ENCODE assay signal across 12 mouse cellular contexts in the genomic region with DNA sequence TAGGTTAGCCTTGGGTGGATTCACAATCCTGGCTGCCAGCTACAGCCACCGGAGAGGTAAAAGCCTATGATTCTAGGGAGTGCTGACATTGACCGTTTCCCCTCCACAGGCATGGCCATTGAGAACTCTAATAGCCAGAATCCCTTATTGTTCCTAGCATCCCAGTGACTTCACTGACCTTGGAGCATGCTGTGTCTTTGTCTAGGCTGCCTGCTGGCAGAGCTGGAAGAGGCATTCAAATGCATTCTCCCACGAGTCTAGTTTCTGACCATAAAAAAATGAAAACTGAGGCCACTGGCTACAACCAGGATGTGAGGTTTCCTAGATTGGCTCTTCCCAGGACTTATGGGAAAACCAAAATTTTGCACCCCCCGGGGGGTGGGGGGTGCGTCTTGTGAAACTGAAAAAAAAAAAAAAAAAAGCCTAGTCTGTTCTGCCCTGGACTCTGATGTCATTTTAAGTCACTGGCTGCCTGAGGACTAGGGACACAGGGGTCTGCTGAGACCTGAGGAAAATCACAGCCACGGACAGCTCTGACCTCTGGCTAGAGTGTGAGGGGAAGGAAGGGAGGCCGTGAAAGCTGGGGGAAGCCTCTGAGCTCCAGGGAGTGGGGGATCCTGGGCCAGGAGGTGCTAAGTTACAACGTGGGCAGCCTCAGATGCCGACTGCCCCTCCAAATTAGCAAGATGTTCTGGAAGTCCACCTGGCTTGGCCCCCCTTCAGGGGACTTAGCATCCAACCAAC. TPM values are rescaled to one million over a fixed set of nuclear protein-coding genes. Genes with fewer than 3 reads are reported as not detected.
DNase-seq lines count a peak whose midpoint lies in the region; ATAC-seq and TF ChIP-seq lines count a peak whose summit lies in the region.
"Had no signal": no experiment of that assay in that cellular context is flagged by ENCODE, and none has a peak within 500 bp of the region (broad histone marks: within the 10 kb centered on the region; RNA-seq: fewer than 3 reads in every experiment).

No protein-coding gene starts in this region.

- H3K9me3 ChIP-seq in heart, embryonic 12.5 days (replicated peaks), result no peaks in the 10 kb centered on the region
- no peaks in the 10 kb centered on the region for H3K9me3 ChIP-seq in hindbrain, embryonic 14.5 days (ENCODE audit: control insufficient read depth, low read length)
- H3K9me3 ChIP-seq in midbrain, postnatal 0 days (ENCODE audit: low read length), result no peaks in the 10 kb centered on the region

- no peak overlapping the region for H3K4me3 ChIP-seq in heart, embryonic 12.5 days
- H3K4me3 ChIP-seq in hindbrain, embryonic 14.5 days (replicated peaks; ENCODE audit: low read length), result no peak overlapping the region
- no peak overlapping the region for H3K4me3 ChIP-seq in midbrain, postnatal 0 days (ENCODE audit: low read depth, low read length)
- no peak overlapping the region for H3K4me3 ChIP-seq in layer of hippocampus, adult 2 months
- H3K4me3 ChIP-seq: erythroblast, embryonic 14.5 days had no signal

- peaks cover 8% of the 10 kb centered on the region for H3K4me1 ChIP-seq in heart, embryonic 12.5 days (replicated peaks)
- H3K4me1 ChIP-seq in hindbrain, embryonic 14.5 days (replicated peaks; ENCODE audit: control insufficient read depth, insufficient read depth, low read length), result peaks cover 9% of the 10 kb centered on the region
- no peaks in the 10 kb centered on the region for H3K4me1 ChIP-seq in midbrain, postnatal 0 days (ENCODE audit: insufficient read depth, low read length)

- H3K27ac ChIP-seq in heart, embryonic 12.5 days (ENCODE audit: poor library complexity, severe bottlenecking), result peak overlapping the region; percentile 38; the same call in 1 of the 2 replicates
- H3K27ac ChIP-seq in hindbrain, embryonic 14.5 days, result peak overlapping the region; percentile 33; the same call in 1 of the 2 replicates
- H3K27ac ChIP-seq in midbrain, postnatal 0 days (ENCODE audit: low read depth, low read length), result no peak overlapping the region
- no peak overlapping the region for H3K27ac ChIP-seq in layer of hippocampus, adult 2 months

- WGBS in heart, embryonic 12.5 days, result 40% methylated on average over 9 of the region's 9 CpGs
- 7% methylated on average over 9 of the region's 9 CpGs for WGBS in hindbrain, embryonic 14.5 days
- 10% methylated on average over 9 of the region's 9 CpGs for WGBS in midbrain, postnatal 0 days

- peaks cover 7% of the 10 kb centered on the region; the same call in 1 of the 2 replicates for H3K36me3 ChIP-seq in heart, embryonic 12.5 days
- peaks cover 20% of the 10 kb centered on the region; the same call in 1 of the 2 replicates for H3K36me3 ChIP-seq in hindbrain, embryonic 14.5 days (replicated peaks; ENCODE audit: control insufficient read depth, insufficient read depth)
- peaks cover 17% of the 10 kb centered on the region for H3K36me3 ChIP-seq in midbrain, postnatal 0 days (ENCODE audit: insufficient read depth, low read length)

- no peak for TF ChIP-seq CTCF in brain, embryonic 14.5 days (IDR thresholded peaks at IDR 0.05; ENCODE audit: borderline replicate concordance, extremely low read depth, insufficient read depth, insufficient read length)
- no peak for TF ChIP-seq CTCF in midbrain, postnatal 0 days (IDR thresholded peaks at IDR 0.05)
- no peak for TF ChIP-seq CTCF in layer of hippocampus, adult 2 months (conservative IDR thresholded peaks at IDR 0.05)

- H3K9ac ChIP-seq in heart, embryonic 12.5 days, result peak overlapping the region; percentile 57; the same call in 1 of the 2 replicates
- H3K9ac ChIP-seq in hindbrain, embryonic 14.5 days, result no peak overlapping the region
- no peak overlapping the region for H3K9ac ChIP-seq in midbrain, postnatal 0 days (replicated peaks; ENCODE audit: low read length, poor library complexity, severe bottlenecking)

- no peak overlapping the region for H3K4me2 ChIP-seq in heart, embryonic 12.5 days
- no peak overlapping the region for H3K4me2 ChIP-seq in hindbrain, embryonic 14.5 days (replicated peaks)
- no peak overlapping the region for H3K4me2 ChIP-seq in midbrain, postnatal 0 days (ENCODE audit: low read depth, low read length, poor library complexity, severe bottlenecking)

- TF ChIP-seq POLR2A in brain, embryonic 14.5 days (IDR thresholded peaks at IDR 0.05; ENCODE audit: borderline replicate concordance, extremely low read depth, insufficient read depth, insufficient read length, poor library complexity, severe bottlenecking), result no peak

- DNase-seq in heart, adult 9 months (ENCODE audit: low spot score in 2 of 2), result no peak
- DNase-seq in brain, embryonic 14.5 days (ENCODE audit: low read depth), result peak; percentile 67
- DNase-seq in hindbrain, embryonic 14.5 days (ENCODE audit: low spot score), result no peak
- DNase-seq in midbrain, postnatal 0 days (ENCODE audit: low spot score), result peak; percentile 27
- DNase-seq in lung, postnatal 36 days, result no peak
- DNase-seq in layer of hippocampus, postnatal 14 days (ENCODE audit: low spot score in 2 of 2), result no peak
- no peak for DNase-seq in layer of hippocampus, adult 2 months (ENCODE audit: low spot score in 2 of 2)
- DNase-seq: gastrocnemius, postnatal 10 days; thymus, postnatal 14 days had no signal

- ATAC-seq in heart, embryonic 12.5 days (ENCODE audit: insufficient number of reproducible peaks, low FRiP score), result no peak
- no peak for ATAC-seq in hindbrain, embryonic 14.5 days (ENCODE audit: low FRiP score)
- ATAC-seq in midbrain, postnatal 0 days (ENCODE audit: low FRiP score), result no peak

- no peaks in the 10 kb centered on the region for H3K27me3 ChIP-seq in heart, embryonic 12.5 days (replicated peaks)
- no peaks in the 10 kb centered on the region for H3K27me3 ChIP-seq in hindbrain, embryonic 14.5 days (ENCODE audit: control insufficient read depth, insufficient read depth, low read length)
- no peaks in the 10 kb centered on the region for H3K27me3 ChIP-seq in midbrain, postnatal 0 days (ENCODE audit: insufficient read depth, low read length)

RNA-seq across cellular contexts. Expression of a gene that starts 54.4 kb away (rescaled TPM):
- polyA plus RNA-seq in heart, embryonic 12.5 days (2016; fragmentation: Nextera tagmentation; extraction: Ambion mirVana), result 28.3 and 29.6 TPM in 2 replicates
- polyA plus RNA-seq in brain, embryonic 14.5 days (2012; rRNA removed), result 4.9 and 6.1 TPM in 2 replicates
- polyA plus RNA-seq in hindbrain, embryonic 14.5 days (2014; fragmentation: Nextera tagmentation; extraction: Ambion mirVana), result 6.5 and 6.6 TPM in 2 replicates
- 5.9 and 7.1 TPM in 2 replicates for total RNA-seq in midbrain, postnatal 0 days (2014; rRNA removed)
- 7.9 and 9.4 TPM in 2 replicates for polyA plus RNA-seq in midbrain, postnatal 0 days (2015; fragmentation: Nextera tagmentation; extraction: Ambion mirVana)
- total RNA-seq in layer of hippocampus, postnatal 14 days (2021), result 1 to 10 TPM; 6.8 to 7.5 TPM
- 1 to 10 TPM; 3.9 to 4.5 TPM for total RNA-seq in layer of hippocampus, adult 2 months (2021)
- polyA plus RNA-seq: C2C12 had no signal

Comparison
In these comparisons a context has a peak if more than half of its experiments do, and no peak if none do; other contexts are left out.
1. H3K27ac ChIP-seq: peak in heart, embryonic 12.5 days (single experiment) and hindbrain, embryonic 14.5 days (single experiment); none in midbrain, postnatal 0 days (single experiment) and layer of hippocampus, adult 2 months (single experiment).
2. DNase-seq: peak in brain, embryonic 14.5 days (single experiment) and midbrain, postnatal 0 days (single experiment); none in heart, adult 9 months (0 of 2), hindbrain, embryonic 14.5 days (single experiment), lung, postnatal 36 days (single experiment), layer of hippocampus, postnatal 14 days (0 of 2) and layer of hippocampus, adult 2 months (0 of 2).